Mouse (Mus musculus): ENCODE results near the gene Mtus2. TPM values are rescaled to one million over a fixed set of nuclear protein-coding genes. Genes with fewer than 3 reads are reported as not detected.

Gene Mtus2
- total RNA-seq, 1 experiment from 2014 or later: 0.95 TPM

GRCm38 (mm10) chr5:148349327-148350011, 392.3 kb downstream of the Mtus2 start:
- ATAC-seq (replicated peaks; ENCODE audit: insufficient number of reproducible peaks, low FRiP score, low TSS enrichment, poor library complexity, severe bottlenecking): no peak

- ATAC-seq (replicated peaks; ENCODE audit: insufficient number of reproducible peaks, low FRiP score, low TSS enrichment, poor library complexity, severe bottlenecking): no peak
These were observed 396.3 kb downstream of the Mtus2 start for GRCm38 (mm10) chr5:148353429-148353828.

DNA sequence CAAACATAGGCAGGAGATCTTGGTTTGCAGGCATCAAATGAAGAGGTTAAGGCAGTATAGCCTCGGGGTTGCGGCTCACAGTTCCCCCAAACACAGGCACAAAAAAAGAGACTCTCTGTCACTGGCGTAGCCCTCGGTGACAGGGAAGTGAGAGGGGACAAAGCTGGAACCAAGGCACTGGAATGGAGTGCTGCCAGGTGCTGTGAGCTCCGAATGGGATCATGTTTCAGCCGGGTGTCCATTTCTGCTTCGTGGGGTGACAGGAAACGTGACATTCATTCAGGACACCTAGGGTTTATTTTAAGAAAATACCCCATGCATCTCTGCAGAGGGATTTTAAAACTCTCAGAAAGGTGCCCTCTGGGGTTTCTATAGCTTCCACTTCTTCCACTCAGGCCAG, 397.4 kb downstream of the Mtus2 start:
- no peak for ATAC-seq (replicated peaks; ENCODE audit: insufficient number of reproducible peaks, low FRiP score, low TSS enrichment, poor library complexity, severe bottlenecking)

- ATAC-seq (replicated peaks; ENCODE audit: insufficient number of reproducible peaks, low FRiP score, low TSS enrichment, poor library complexity, severe bottlenecking): no peak
These were observed 398.7 kb downstream of the Mtus2 start for GRCm38 (mm10) chr5:148355822-148356221.

DNA sequence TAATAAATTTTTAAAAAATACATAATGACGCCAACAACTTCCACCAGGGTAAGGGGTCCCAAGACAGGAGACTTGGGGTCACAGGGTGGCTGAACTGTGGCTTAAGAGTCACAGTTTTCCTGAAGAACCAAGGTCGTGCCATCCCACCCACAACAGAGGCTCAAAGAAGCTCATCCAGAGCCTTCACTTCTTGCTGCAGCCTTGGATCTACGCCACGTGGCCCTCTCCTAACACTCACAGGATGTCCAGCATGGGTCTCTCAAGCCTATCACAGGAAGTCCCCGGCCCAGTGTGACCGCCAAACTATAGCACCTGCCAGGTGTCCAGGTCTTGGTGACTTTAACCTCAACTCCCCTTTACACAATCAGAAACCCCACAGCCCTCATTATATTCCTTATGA, 400.0 kb downstream of the Mtus2 start:
- no peak for ATAC-seq (replicated peaks; ENCODE audit: insufficient number of reproducible peaks, low FRiP score, low TSS enrichment, poor library complexity, severe bottlenecking)

DNA sequence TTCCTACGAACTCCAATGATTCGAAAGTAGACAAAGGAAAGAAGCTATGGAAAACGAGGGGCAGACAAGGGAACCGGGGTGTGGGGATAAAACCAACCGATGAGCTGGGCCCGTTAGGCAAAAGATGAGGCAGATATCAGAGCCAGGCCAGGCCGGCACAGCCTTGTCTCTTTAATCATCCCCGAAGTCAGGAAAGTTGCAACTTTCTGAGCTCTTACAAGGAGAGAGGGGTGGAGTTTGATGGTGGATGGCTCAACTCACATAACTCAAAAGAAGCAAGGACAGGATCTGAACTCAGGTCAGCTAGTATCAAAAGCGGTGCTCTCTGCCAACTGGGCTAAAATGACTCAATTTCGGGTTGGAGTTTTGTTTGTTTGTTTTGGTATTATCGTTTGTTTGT, 402.0 kb downstream of the Mtus2 start:
- no peak for ATAC-seq (replicated peaks; ENCODE audit: insufficient number of reproducible peaks, low FRiP score, low TSS enrichment, poor library complexity, severe bottlenecking)

GRCm38 (mm10) chr5:148360922-148361758, 404.0 kb downstream of the Mtus2 start:
- no peak for ATAC-seq (replicated peaks; ENCODE audit: insufficient number of reproducible peaks, low FRiP score, low TSS enrichment, poor library complexity, severe bottlenecking)

GRCm38 (mm10) chr5:148361759-148362010, 404.6 kb downstream of the Mtus2 start:
- no peak for ATAC-seq (replicated peaks; ENCODE audit: insufficient number of reproducible peaks, low FRiP score, low TSS enrichment, poor library complexity, severe bottlenecking)

GRCm38 (mm10) chr5:148362296-148362695, 405.2 kb downstream of the Mtus2 start:
- no peak for ATAC-seq (replicated peaks; ENCODE audit: insufficient number of reproducible peaks, low FRiP score, low TSS enrichment, poor library complexity, severe bottlenecking)

GRCm38 (mm10) chr5:148363441-148364113, 406.5 kb downstream of the Mtus2 start:
- 0 out of 2 replicates have a peak, but pooled peaks have one; percentile 14 for ATAC-seq (replicated peaks; ENCODE audit: insufficient number of reproducible peaks, low FRiP score, low TSS enrichment, poor library complexity, severe bottlenecking)

Other genes with a start within 250 kb of the Mtus2 start
- 15.4 to 20.2 TPM (median 18.7 TPM) in 3 replicates for gene Flt1, start 231.3 kb upstream of the Mtus2 start, total RNA-seq (2017)
- 117 to 137 TPM (median 124 TPM) in 3 replicates for gene Pomp, start 96.9 kb upstream of the Mtus2 start, total RNA-seq (2017)
- gene Slc46a3, start 62.5 kb upstream of the Mtus2 start, total RNA-seq (2017): 62.3 to 109 TPM (median 79.3 TPM) in 3 replicates

Data from monocyte, adult 5-6 weeks (primary cell).